Mouse (Mus musculus) embryonic fibroblast, embryonic 13.5 days (primary cell): ENCODE data around the gene Spem2.

Experiments
- CTCF ChIP-seq: IDR thresholded peaks from 2 replicates; pipeline ENCODE4 v1.5.1; 2011; ENCODE audit warnings: mild to moderate bottlenecking, control low read depth, low read length, moderate library complexity, borderline replicate concordance; ENCODE audit not compliant: insufficient read depth
- POLR2A ChIP-seq: IDR thresholded peaks from 2 replicates; pipeline ENCODE4 v1.6.1; 2011; ENCODE audit warnings: low read depth, mild to moderate bottlenecking, control low read depth, low read length, moderate library complexity

DNA sequence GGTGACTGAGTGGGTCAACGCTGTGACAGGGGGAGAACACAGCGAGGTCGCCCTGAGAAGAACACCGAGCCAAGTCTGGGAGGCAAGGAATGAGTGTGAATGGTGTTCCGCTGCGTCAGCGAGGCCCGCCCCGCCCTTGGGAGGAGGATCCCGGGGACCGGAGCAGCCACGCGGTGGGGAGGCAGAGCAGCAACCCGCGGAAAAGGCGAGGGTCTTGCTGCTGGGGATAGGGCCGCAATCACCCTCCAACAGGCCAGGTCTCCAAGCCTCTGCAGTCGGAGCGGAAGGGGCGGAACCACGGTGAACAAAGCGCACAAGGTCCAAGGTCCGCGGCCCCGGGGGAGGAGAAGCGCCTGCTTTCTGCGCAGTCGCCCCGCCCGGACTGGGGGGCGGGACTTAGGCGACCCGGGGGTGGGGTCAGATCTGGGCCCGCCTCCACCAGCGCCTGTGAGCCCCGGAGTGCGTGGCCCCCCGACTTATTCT is 28.0 kb upstream of the Spem2 start, which contains the start of gene Plscr3:
- TF ChIP-seq POLR2A (peak; percentile 95), CTCF (no peak)
